Mouse (Mus musculus): ENCODE measurements around the gene Pla2g15. TPM values are rescaled to one million over a fixed set of nuclear protein-coding genes. Genes with fewer than 3 reads are reported as not detected.
A peak's percentile ranks its signal among the peaks of the same experiment; 100 is the strongest.

Pla2g15 gene
- total RNA-seq, 2 experiments from 2014 or later: 22.8 to 25.6 TPM

- DNase-seq (ENCODE audit: low spot score in 2 of 2): no peak
These were observed 15.2 kb upstream of the Pla2g15 start for GRCm38 (mm10) chr8:106134751-106135571.

- DNase-seq (ENCODE audit: low spot score in 2 of 2): no peak
These were observed 14.5 kb upstream of the Pla2g15 start for GRCm38 (mm10) chr8:106135672-106136071.

- no peak for DNase-seq (ENCODE audit: low spot score in 2 of 2)
These were observed 13.8 kb upstream of the Pla2g15 start, which contains the start of gene Esrp2 for GRCm38 (mm10) chr8:106136156-106137130. TSS of gene Esrp2 (minus strand) at chr8:106136974.

GRCm38 (mm10) chr8:106137218-106137905, 12.8 kb upstream of the Pla2g15 start:
- DNase-seq (ENCODE audit: low spot score in 2 of 2): no peak

- DNase-seq (ENCODE audit: low spot score in 2 of 2): peak in 1 of 2 experiments; percentile 61
These were observed 12.2 kb upstream of the Pla2g15 start for GRCm38 (mm10) chr8:106137906-106138477.

- no peak for DNase-seq (ENCODE audit: low spot score in 2 of 2)
These were observed 11.6 kb upstream of the Pla2g15 start for GRCm38 (mm10) chr8:106138616-106139015.

- DNase-seq (ENCODE audit: low spot score in 2 of 2): no peak
These were observed 10.0 kb upstream of the Pla2g15 start for GRCm38 (mm10) chr8:106140191-106140590.

GRCm38 (mm10) chr8:106140769-106141168, 9.4 kb upstream of the Pla2g15 start:
- DNase-seq (ENCODE audit: low spot score in 2 of 2): peak; percentile 68 to 89

GRCm38 (mm10) chr8:106145331-106145730, 4.9 kb upstream of the Pla2g15 start:
- no peak for DNase-seq (ENCODE audit: low spot score in 2 of 2)

- DNase-seq (ENCODE audit: low spot score in 2 of 2): no peak
These were observed 4.2 kb upstream of the Pla2g15 start for GRCm38 (mm10) chr8:106146014-106146413.

- no peak for DNase-seq (ENCODE audit: low spot score in 2 of 2)
These were observed 2.2 kb upstream of the Pla2g15 start for GRCm38 (mm10) chr8:106147868-106148565.

GRCm38 (mm10) chr8:106149025-106149424, 1.2 kb upstream of the Pla2g15 start:
- DNase-seq (ENCODE audit: low spot score in 2 of 2): no peak

GRCm38 (mm10) chr8:106150653-106151000, 428 bp downstream of the Pla2g15 start:
- no peak for DNase-seq (ENCODE audit: low spot score in 2 of 2)

GRCm38 (mm10) chr8:106151041-106151440, 842 bp downstream of the Pla2g15 start:
- DNase-seq (ENCODE audit: low spot score in 2 of 2): no peak

- no peak for DNase-seq (ENCODE audit: low spot score in 2 of 2)
These were observed 2.7 kb downstream of the Pla2g15 start for GRCm38 (mm10) chr8:106152876-106153275.

GRCm38 (mm10) chr8:106157419-106157818, 7.2 kb downstream of the Pla2g15 start:
- DNase-seq (ENCODE audit: low spot score in 2 of 2): no peak

GRCm38 (mm10) chr8:106158381-106158780, 8.2 kb downstream of the Pla2g15 start:
- no peak for DNase-seq (ENCODE audit: low spot score in 2 of 2)

GRCm38 (mm10) chr8:106159876-106160275, 9.7 kb downstream of the Pla2g15 start:
- no peak for DNase-seq (ENCODE audit: low spot score in 2 of 2)

- DNase-seq (ENCODE audit: low spot score in 2 of 2): no peak
These were observed 13.1 kb downstream of the Pla2g15 start for GRCm38 (mm10) chr8:106163251-106163650.

GRCm38 (mm10) chr8:106165460-106165859, 15.3 kb downstream of the Pla2g15 start:
- peak in 1 of 2 experiments; percentile 83 for DNase-seq (ENCODE audit: low spot score in 2 of 2)
